Mouse (Mus musculus): ENCODE measurements around the gene Tbc1d22a. TPM values are rescaled to one million over a fixed set of nuclear protein-coding genes. Genes with fewer than 3 reads are reported as not detected.
A peak's percentile ranks its signal among the peaks of the same experiment; 100 is the strongest.

Gene Tbc1d22a
- polyA plus RNA-seq, 1 experiment from 2014 or later, result 13.8 TPM

DNA sequence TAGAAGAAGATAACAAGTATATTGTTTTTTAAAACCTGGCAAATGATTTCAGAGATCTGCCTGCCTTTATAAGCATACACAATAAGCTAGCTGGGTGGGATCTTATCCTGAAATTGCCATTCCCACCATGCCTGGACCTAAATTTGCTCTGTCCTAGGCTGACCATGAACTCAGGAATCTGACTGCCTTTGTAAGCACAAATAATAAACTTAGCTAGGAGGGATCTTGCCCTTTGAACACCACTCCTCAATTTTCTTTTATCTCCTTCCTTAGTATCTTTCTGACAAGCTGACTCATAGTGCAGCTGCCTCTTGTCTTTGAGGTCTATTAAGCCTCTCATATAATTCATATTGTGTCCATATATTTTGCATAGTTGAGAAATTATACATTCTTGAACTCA is 253.8 kb downstream of the Tbc1d22a start:
- no peaks in the 10 kb centered on the region for H3K4me1 ChIP-seq
- no peak for ATAC-seq (replicated peaks; ENCODE audit: low FRiP score)
- no peaks in the 10 kb centered on the region for H3K27me3 ChIP-seq
- no peak overlapping the region for H3K9ac ChIP-seq
- H3K36me3 ChIP-seq, result no peaks in the 10 kb centered on the region
- no peak overlapping the region for H3K27ac ChIP-seq
- H3K4me3 ChIP-seq (replicated peaks), result no peak overlapping the region
- no peak overlapping the region for H3K4me2 ChIP-seq
- H3K9me3 ChIP-seq (replicated peaks), result peaks cover 17% of the 10 kb centered on the region

DNA sequence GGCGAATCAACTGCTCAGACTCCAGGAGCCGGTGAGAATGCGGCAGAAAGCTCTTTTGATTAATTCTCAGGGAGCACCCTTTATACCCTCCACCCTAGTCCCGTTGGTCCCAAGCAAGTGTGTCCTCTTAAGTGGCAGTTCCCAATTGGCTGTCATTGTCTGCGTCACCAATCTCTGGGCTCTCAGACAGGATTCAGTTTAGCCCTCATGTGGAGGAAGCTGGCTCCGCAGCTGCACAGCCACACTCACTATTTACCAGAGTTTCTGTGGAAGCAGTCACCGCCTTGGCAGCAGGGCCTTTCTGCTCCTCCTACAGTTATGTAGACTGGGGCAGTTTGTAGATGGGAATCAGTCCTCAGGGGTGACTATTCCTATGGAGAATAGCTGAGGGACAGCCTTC is 256.9 kb downstream of the Tbc1d22a start:
- H3K9ac ChIP-seq, result no peak overlapping the region
- H3K9me3 ChIP-seq (replicated peaks), result peaks cover 17% of the 10 kb centered on the region
- no peaks in the 10 kb centered on the region for H3K27me3 ChIP-seq
- peaks cover under 1% of the 10 kb centered on the region; the same call in 1 of the 2 replicates for H3K4me1 ChIP-seq
- H3K4me3 ChIP-seq (replicated peaks), result no peak overlapping the region
- no peaks in the 10 kb centered on the region for H3K36me3 ChIP-seq
- WGBS, result 76% methylated on average over 7 of the region's 7 CpGs
- ATAC-seq (replicated peaks; ENCODE audit: low FRiP score), result no peak
- no peak overlapping the region for H3K4me2 ChIP-seq
- H3K27ac ChIP-seq, result no peak overlapping the region

DNA sequence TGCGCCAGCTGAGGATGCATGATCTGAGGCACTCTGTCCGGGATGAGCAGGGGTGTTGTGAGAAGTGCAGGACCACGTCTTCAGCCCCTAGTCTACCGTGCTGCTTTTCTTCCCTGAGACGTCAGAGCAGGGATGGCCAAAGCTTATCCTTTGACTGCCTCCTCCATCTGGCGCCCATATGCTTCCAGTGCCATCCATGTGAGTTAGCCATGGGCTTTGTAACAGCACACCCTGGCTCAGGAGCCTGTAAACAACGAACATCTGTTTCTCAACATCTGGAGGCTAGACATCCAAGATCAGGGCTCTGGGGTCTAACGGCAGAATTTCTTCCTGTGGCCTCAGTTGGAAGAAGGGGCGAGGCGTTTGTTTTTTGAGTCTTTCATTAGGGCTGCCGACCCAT is 259.2 kb downstream of the Tbc1d22a start:
- Histone ChIP-seq H3K36me3 (no peaks in the 10 kb centered on the region), H3K9ac (no peak overlapping the region), H3K27me3 (no peaks in the 10 kb centered on the region), H3K4me1 (peaks cover 24% of the 10 kb centered on the region), H3K4me2 (no peak overlapping the region), H3K4me3 (replicated peaks) (no peak overlapping the region), H3K27ac (no peak overlapping the region), H3K9me3 (replicated peaks) (peaks cover 11% of the 10 kb centered on the region)
- 57% methylated on average over 11 of the region's 11 CpGs for WGBS
- ATAC-seq (replicated peaks; ENCODE audit: low FRiP score), result no peak

DNA sequence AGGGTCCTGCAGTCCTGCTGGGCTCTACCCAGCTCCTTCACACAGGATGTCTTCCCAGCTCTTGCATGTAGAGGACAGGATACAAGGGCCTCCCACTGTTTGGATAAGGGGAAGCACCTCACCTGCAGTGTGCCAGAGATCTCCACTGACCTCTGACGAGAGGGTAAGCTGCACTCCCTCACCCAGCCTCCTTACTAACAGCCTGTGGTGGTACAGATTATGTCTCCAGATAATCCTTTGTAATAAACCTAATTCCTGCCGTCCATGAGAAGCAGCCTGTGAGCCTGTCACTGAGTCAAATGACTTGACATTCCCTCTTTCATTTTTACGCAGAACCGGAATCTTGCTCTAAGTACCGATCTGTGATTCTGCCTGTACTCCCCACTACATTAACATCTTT is 260.7 kb downstream of the Tbc1d22a start:
- ATAC-seq (replicated peaks; ENCODE audit: low FRiP score), result no peak
- no peak overlapping the region for H3K4me3 ChIP-seq (replicated peaks)
- 69% methylated on average over 5 of the region's 5 CpGs for WGBS
- H3K27ac ChIP-seq, result no peak overlapping the region
- H3K4me1 ChIP-seq, result peaks cover 32% of the 10 kb centered on the region
- no peaks in the 10 kb centered on the region for H3K9me3 ChIP-seq (replicated peaks)
- no peaks in the 10 kb centered on the region for H3K27me3 ChIP-seq
- no peaks in the 10 kb centered on the region for H3K36me3 ChIP-seq
- no peak overlapping the region for H3K9ac ChIP-seq
- no peak overlapping the region for H3K4me2 ChIP-seq

DNA sequence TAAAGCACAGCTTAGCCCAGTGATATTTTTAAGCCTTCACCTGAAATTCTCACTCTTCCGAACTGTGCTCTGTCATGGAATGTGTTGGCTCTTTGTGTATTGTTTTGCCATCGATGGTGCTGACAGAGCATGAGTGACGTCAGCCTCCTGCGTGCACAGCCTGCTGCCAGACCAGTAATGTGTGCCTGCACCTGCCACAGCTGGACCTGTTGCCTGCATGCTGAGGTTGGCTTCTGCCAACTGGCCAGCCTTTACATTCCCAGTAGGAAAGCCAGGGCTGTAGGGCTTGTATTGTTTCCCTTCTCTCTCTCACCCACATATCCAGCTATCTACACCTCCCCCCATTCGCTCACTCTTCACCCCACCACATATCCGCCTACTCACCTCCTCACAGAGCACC is 262.2 kb downstream of the Tbc1d22a start:
- peaks cover 32% of the 10 kb centered on the region for H3K4me1 ChIP-seq
- peak overlapping the region; percentile 50; the same call in 1 of the 2 replicates for H3K27ac ChIP-seq
- no peaks in the 10 kb centered on the region for H3K9me3 ChIP-seq (replicated peaks)
- WGBS, result 76% methylated on average over 6 of the region's 6 CpGs
- no peak overlapping the region for H3K4me3 ChIP-seq (replicated peaks)
- ATAC-seq (replicated peaks; ENCODE audit: low FRiP score), result no peak
- no peaks in the 10 kb centered on the region for H3K27me3 ChIP-seq
- no peaks in the 10 kb centered on the region for H3K36me3 ChIP-seq
- H3K9ac ChIP-seq, result no peak overlapping the region
- no peak overlapping the region for H3K4me2 ChIP-seq

DNA sequence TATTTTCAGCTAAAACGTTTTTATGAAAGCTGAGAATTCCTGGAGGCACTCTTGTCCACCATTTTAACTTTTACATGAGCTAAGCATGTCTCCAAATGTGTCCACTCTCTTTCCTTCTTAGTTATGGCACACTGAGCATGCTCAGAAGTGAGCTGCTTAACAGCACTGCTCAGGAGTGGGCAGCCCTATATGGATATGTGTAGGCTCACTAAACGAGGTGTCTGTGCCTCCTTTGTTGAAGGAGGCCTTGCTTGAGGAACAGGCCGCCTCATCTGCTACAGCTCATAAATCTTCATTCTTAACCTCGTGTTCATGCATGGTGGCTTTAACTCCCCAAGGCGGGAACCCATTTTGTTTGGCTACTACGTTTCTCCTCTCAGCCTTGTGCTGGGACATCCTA is 262.8 kb downstream of the Tbc1d22a start:
- no peak overlapping the region for H3K9ac ChIP-seq
- H3K4me3 ChIP-seq (replicated peaks), result no peak overlapping the region
- no peaks in the 10 kb centered on the region for H3K9me3 ChIP-seq (replicated peaks)
- ATAC-seq (replicated peaks; ENCODE audit: low FRiP score), result 0 out of 2 replicates have a peak, but pooled peaks have one; percentile 63
- H3K4me2 ChIP-seq, result no peak overlapping the region
- H3K4me1 ChIP-seq, result peaks cover 35% of the 10 kb centered on the region
- peak overlapping the region; percentile 50 for H3K27ac ChIP-seq
- H3K27me3 ChIP-seq, result no peaks in the 10 kb centered on the region
- 11% methylated on average over 6 of the region's 6 CpGs for WGBS
- H3K36me3 ChIP-seq, result no peaks in the 10 kb centered on the region

DNA sequence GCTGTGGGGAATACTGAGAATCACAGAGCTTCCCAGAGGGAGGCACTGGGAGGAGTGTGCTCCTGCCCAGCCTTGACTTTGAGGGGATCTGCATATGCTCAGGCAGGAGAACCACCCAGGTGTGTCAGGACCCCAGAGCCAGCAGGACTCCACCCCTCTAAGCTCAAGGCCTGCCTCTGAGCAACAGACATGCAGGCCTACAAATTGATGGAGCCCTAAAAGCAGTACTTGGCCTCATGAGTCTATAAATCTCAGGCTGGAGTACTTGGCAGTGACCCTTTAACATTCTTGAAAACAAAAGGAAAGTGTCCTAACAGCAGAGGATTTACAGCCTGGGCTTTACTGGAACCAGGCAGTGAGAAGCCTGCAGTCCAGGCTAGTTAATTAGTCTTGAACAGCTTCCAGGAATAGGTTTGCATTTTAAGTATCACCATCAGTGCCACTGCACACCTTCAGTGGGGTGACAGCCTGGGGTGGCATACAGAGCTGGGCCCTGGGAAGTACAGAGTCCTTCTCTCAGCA is 263.3 kb downstream of the Tbc1d22a start:
- no peak overlapping the region for H3K4me2 ChIP-seq
- H3K4me3 ChIP-seq (replicated peaks), result no peak overlapping the region
- peak overlapping the region; percentile 50 for H3K27ac ChIP-seq
- peaks cover 38% of the 10 kb centered on the region for H3K4me1 ChIP-seq
- no peaks in the 10 kb centered on the region for H3K27me3 ChIP-seq
- peak; percentile 80 for ATAC-seq (replicated peaks; ENCODE audit: low FRiP score)
- no peaks in the 10 kb centered on the region for H3K36me3 ChIP-seq
- no peaks in the 10 kb centered on the region for H3K9me3 ChIP-seq (replicated peaks)
- no peak overlapping the region for H3K9ac ChIP-seq

DNA sequence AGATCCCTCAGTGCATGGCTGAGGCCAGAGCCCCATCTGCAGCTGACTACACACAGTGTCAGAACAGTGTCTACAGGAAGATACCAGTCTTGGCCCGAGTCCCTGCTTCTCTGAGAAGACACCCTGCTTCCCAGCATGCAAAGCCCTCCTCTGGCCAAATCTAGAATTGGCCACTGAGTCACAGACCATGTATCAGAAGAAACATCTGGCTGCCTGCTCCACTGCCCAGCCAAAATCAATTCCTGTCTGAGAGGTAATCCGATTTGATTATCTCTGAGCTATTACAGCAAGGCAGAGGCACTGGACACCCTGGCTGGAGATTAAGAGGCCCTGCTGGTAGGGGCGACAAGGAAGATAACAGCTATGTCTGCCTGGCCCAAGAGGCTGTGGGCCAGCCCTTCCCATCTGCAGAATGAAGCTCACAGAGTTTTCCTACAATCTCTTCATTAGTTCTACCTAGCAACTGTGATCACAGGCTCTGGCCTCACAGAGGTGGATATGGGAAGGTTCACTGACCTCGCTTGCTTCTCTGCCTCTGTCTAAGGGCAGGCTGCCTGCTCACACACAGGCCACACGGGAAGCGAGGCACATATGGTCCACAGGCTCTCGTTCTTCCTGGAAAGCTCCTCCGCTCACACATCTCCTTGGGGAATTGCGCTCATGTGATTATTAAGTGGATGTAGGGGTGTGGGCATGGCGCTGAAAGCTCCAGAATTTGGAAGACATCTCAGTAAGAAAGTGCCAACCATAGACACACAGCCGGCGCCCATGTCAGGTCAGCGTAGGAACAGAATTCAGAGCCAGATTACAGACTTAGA is 264.6 kb downstream of the Tbc1d22a start:
- Histone ChIP-seq H3K36me3 (no peaks in the 10 kb centered on the region), H3K9me3 (replicated peaks) (no peaks in the 10 kb centered on the region), H3K9ac (no peak overlapping the region), H3K4me2 (no peak overlapping the region), H3K4me3 (replicated peaks) (no peak overlapping the region), H3K4me1 (peaks cover 38% of the 10 kb centered on the region), H3K27me3 (no peaks in the 10 kb centered on the region), H3K27ac (peak overlapping the region; percentile 50; the same call in 1 of the 2 replicates)
- no peak for ATAC-seq (replicated peaks; ENCODE audit: low FRiP score)
- WGBS, result 69% methylated on average over 13 of the region's 13 CpGs

DNA sequence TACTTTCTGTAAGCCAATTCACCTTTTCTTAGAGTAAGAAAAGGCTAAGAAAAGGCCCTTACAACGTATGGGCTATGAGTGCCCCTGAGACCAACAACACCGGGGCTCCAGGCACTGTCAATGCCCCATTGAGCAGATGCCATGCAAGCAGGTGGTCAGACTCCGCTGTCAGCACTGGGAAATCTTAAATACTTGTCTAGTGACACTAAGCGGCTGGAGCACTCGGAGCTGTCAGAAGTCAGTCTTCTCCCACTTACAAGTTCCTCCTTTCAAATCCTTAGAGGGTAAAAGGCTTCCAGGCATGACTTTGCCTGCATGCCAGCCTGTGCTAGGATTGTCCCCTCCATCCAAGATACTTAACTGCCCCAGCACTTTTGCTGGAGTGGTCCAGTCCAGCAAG is 268.1 kb downstream of the Tbc1d22a start:
- WGBS, result 58% methylated on average over 5 of the region's 5 CpGs
- Histone ChIP-seq H3K4me1 (peaks cover 44% of the 10 kb centered on the region), H3K4me2 (no peak overlapping the region), H3K9me3 (replicated peaks) (no peaks in the 10 kb centered on the region), H3K36me3 (no peaks in the 10 kb centered on the region), H3K27me3 (no peaks in the 10 kb centered on the region), H3K27ac (no peak overlapping the region), H3K9ac (no peak overlapping the region), H3K4me3 (replicated peaks) (no peak overlapping the region)
- no peak for ATAC-seq (replicated peaks; ENCODE audit: low FRiP score)

DNA sequence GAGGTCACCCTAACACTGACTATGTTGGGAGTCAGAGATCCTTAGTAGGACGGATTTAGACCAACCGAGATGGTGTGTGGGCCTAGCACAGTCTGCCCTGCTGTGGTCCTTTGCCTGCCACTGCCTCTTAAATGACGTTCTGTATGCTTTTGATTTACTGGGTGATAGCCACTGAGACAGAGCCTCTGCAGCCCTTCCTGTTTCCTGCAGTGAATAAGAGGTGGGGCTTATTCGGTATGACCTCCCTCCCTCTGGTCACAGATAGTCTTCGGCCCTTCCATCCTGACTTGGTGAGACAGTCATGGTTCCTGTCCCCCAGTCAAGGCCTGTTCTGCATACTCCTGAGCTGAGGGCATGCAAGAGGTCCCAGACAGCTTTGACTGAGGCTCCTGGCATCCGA is 271.6 kb downstream of the Tbc1d22a start:
- no peak for ATAC-seq (replicated peaks; ENCODE audit: low FRiP score)
- no peak overlapping the region; the same call in 1 of the 2 replicates for H3K27ac ChIP-seq
- no peak overlapping the region for H3K4me2 ChIP-seq
- H3K9me3 ChIP-seq (replicated peaks), result no peaks in the 10 kb centered on the region
- H3K27me3 ChIP-seq, result no peaks in the 10 kb centered on the region
- H3K4me3 ChIP-seq (replicated peaks), result no peak overlapping the region
- H3K9ac ChIP-seq, result no peak overlapping the region
- 58% methylated on average over 6 of the region's 6 CpGs for WGBS
- H3K4me1 ChIP-seq, result peaks cover 38% of the 10 kb centered on the region
- H3K36me3 ChIP-seq, result no peaks in the 10 kb centered on the region

DNA sequence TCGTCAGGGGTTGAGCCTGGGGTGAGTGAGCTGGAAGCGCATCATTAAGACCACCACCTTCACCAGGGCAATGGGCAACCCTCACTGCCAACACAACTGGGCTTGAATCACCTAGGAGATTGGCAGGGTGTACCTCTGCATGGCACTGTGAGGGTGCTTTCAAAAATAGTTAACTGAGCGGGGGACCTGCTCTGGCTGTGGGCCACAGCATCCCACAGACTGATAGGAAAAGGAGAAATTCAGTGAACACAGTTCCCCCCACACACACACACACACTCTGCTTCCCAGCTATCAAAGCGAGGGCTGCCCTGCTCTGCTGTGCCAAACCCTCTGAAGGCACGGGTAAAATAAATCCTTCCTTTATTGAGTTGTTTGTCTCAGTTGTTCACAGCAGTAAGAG is 273.1 kb downstream of the Tbc1d22a start:
- Histone ChIP-seq H3K9me3 (replicated peaks) (no peaks in the 10 kb centered on the region), H3K27ac (0 out of 2 replicates have a peak overlapping the region, but pooled peaks have one; percentile 27), H3K9ac (no peak overlapping the region), H3K4me1 (peaks cover 40% of the 10 kb centered on the region), H3K4me3 (replicated peaks) (no peak overlapping the region), H3K27me3 (no peaks in the 10 kb centered on the region), H3K4me2 (no peak overlapping the region), H3K36me3 (no peaks in the 10 kb centered on the region)
- no peak for ATAC-seq (replicated peaks; ENCODE audit: low FRiP score)
- WGBS, result 33% methylated on average over 5 of the region's 5 CpGs

DNA sequence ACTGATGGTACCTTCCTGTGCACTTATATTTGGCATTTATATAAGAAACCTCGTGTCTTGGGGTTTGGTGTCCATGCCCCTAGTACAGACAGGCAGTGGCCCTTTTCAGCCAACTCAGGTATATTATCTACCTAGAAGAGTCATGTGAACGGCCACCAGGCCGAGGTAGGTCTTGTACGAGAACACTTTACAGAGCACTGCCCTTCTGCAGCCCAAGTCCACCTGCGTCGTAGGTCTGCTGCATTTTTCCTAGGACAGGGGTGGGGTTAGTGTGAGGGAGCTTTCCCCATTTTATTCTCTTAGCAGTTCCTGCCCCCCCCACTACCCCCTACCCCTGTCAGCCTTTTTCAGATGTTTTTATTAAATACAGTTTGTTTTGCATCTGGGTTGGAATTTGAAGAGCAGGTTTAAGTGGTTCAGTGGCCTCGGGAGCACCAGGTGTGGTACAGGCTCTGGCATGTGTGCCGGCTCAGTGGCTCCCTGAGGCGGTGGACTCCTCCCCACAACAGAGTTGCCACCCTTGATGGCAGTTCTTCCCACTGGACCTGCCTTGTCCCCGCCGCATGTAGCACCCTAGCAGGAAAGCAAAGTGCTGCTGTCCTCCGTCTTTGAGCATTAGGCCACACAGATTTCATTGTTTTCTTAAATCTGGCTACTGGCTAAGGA is 277.3 kb downstream of the Tbc1d22a start:
- H3K27ac ChIP-seq, result no peak overlapping the region
- no peak for ATAC-seq (replicated peaks; ENCODE audit: low FRiP score)
- H3K9ac ChIP-seq, result no peak overlapping the region
- no peak overlapping the region for H3K4me2 ChIP-seq
- no peaks in the 10 kb centered on the region for H3K27me3 ChIP-seq
- 77% methylated on average over 12 of the region's 12 CpGs for WGBS
- H3K4me3 ChIP-seq (replicated peaks), result no peak overlapping the region
- no peaks in the 10 kb centered on the region for H3K36me3 ChIP-seq
- H3K9me3 ChIP-seq (replicated peaks), result no peaks in the 10 kb centered on the region
- peaks cover 32% of the 10 kb centered on the region for H3K4me1 ChIP-seq

Data from kidney, embryonic 15.5 days (tissue).